Mouse (Mus musculus): ENCODE data around the gene Rps25. TPM values are rescaled to one million over a fixed set of nuclear protein-coding genes. Genes with fewer than 3 reads are reported as not detected.
A peak's percentile ranks its signal among the peaks of the same experiment; 100 is the strongest.
"Not testable (repeated sequence)": the region's sequence is repeated elsewhere in the genome, so short reads cannot be mapped to it uniquely, and the experiment has no call there.

Rps25 gene
- total RNA-seq (2021), result 100 to 1,000 TPM; 711 to 765 TPM

GRCm38 (mm10) chr9:44406906-44407751 lies at the start of gene Rps25, which contains the start of gene Trappc4:
Gene Rps25, plus strand, starts transcription at chr9:44407139.
Gene Trappc4, minus strand, starts transcription at chr9:44407600.
- intact Hi-C loops (cut with DNase I), result no loop called here
- peak; percentile 90 to 93 for DNase-seq (ENCODE audit: extremely low spot score in 1 of 2, low spot score in 2 of 2)

GRCm38 (mm10) chr9:44357207-44357606 lies 49.7 kb upstream of the Rps25 start:
- intact Hi-C loops (cut with DNase I), result no loop called here

GRCm38 (mm10) chr9:44361190-44361917 lies 45.6 kb upstream of the Rps25 start, which contains the start of gene Vps11:
Gene Vps11, minus strand, starts transcription at chr9:44361670.
- intact Hi-C loops (cut with DNase I), result no loop called here
- DNase-seq (ENCODE audit: extremely low spot score in 1 of 2, low spot score in 2 of 2), result peak; percentile 94 to 97

More at GRCm38 (mm10) chr9:44357207-44357606, 49.7 kb upstream of the Rps25 start:
- DNase-seq (ENCODE audit: extremely low spot score in 1 of 2, low spot score in 2 of 2), result no peak

GRCm38 (mm10) chr9:44361931-44362330 lies 45.0 kb upstream of the Rps25 start:
- intact Hi-C loops (cut with DNase I); DNase-seq (ENCODE audit: extremely low spot score in 1 of 2, low spot score in 2 of 2): not testable (repeated sequence)

GRCm38 (mm10) chr9:44364480-44364879 lies 42.5 kb upstream of the Rps25 start:
- intact Hi-C loops (cut with DNase I), result no loop called here
- DNase-seq (ENCODE audit: extremely low spot score in 1 of 2, low spot score in 2 of 2), result no peak

- intact Hi-C loops (cut with DNase I), result no loop called here
- DNase-seq (ENCODE audit: extremely low spot score in 1 of 2, low spot score in 2 of 2), result no peak
These were observed 33.6 kb upstream of the Rps25 start for GRCm38 (mm10) chr9:44373386-44373785.

GRCm38 (mm10) chr9:44376141-44376540 lies 30.8 kb upstream of the Rps25 start:
- no peak for DNase-seq (ENCODE audit: extremely low spot score in 1 of 2, low spot score in 2 of 2)
- intact Hi-C loops (cut with DNase I), result no loop called here

GRCm38 (mm10) chr9:44377335-44377734 lies 29.6 kb upstream of the Rps25 start:
- DNase-seq (ENCODE audit: extremely low spot score in 1 of 2, low spot score in 2 of 2); intact Hi-C loops (cut with DNase I): not testable (repeated sequence)

GRCm38 (mm10) chr9:44378153-44378730 lies 28.7 kb upstream of the Rps25 start:
- intact Hi-C loops (cut with DNase I), result no loop called here
- DNase-seq (ENCODE audit: extremely low spot score in 1 of 2, low spot score in 2 of 2), result no peak

- intact Hi-C loops (cut with DNase I), result no loop called here
- DNase-seq (ENCODE audit: extremely low spot score in 1 of 2, low spot score in 2 of 2), result peak; percentile 99
These were observed 27.7 kb upstream of the Rps25 start, which contains the start of gene Hyou1 for GRCm38 (mm10) chr9:44379054-44379834. Gene Hyou1, plus strand, starts transcription at chr9:44379490.

- DNase-seq (ENCODE audit: extremely low spot score in 1 of 2, low spot score in 2 of 2), result peak in 1 of 2 experiments; percentile 43
- intact Hi-C loops (cut with DNase I), result no loop called here
These were observed 27.1 kb upstream of the Rps25 start for GRCm38 (mm10) chr9:44379862-44380261.

- DNase-seq (ENCODE audit: extremely low spot score in 1 of 2, low spot score in 2 of 2), result no peak
- intact Hi-C loops (cut with DNase I), result no loop called here
These were observed 22.3 kb upstream of the Rps25 start for GRCm38 (mm10) chr9:44384596-44384995.

- DNase-seq (ENCODE audit: extremely low spot score in 1 of 2, low spot score in 2 of 2), result no peak
- intact Hi-C loops (cut with DNase I), result loop anchor here (5.0 kb wide), 1 partner anchor 35 kb away; no protein-coding TSS in a partner anchor
These were observed 19.7 kb upstream of the Rps25 start for GRCm38 (mm10) chr9:44387221-44387620.

GRCm38 (mm10) chr9:44389273-44389672 lies 17.7 kb upstream of the Rps25 start:
- intact Hi-C loops (cut with DNase I), result loop anchor here (5.0 kb wide), 1 partner anchor 37 kb away; no protein-coding TSS in a partner anchor
- DNase-seq (ENCODE audit: extremely low spot score in 1 of 2, low spot score in 2 of 2), result peak in 1 of 2 experiments; percentile 62

- intact Hi-C loops (cut with DNase I), result no loop called here
- DNase-seq (ENCODE audit: extremely low spot score in 1 of 2, low spot score in 2 of 2), result peak in 1 of 2 experiments; percentile 85
These were observed 15.5 kb upstream of the Rps25 start for GRCm38 (mm10) chr9:44391466-44391865.

GRCm38 (mm10) chr9:44396684-44397411 lies 10.1 kb upstream of the Rps25 start, which contains the start of gene Slc37a4:
Gene Slc37a4, plus strand, starts transcription at chr9:44396852.
- intact Hi-C loops (cut with DNase I), result no loop called here
- DNase-seq (ENCODE audit: extremely low spot score in 1 of 2, low spot score in 2 of 2), result peak; percentile 93 to 96

- intact Hi-C loops (cut with DNase I), result no loop called here
- no peak for DNase-seq (ENCODE audit: extremely low spot score in 1 of 2, low spot score in 2 of 2)
These were observed 8.9 kb upstream of the Rps25 start for GRCm38 (mm10) chr9:44398087-44398486.

GRCm38 (mm10) chr9:44398551-44398950 lies 8.4 kb upstream of the Rps25 start:
- intact Hi-C loops (cut with DNase I), result no loop called here
- no peak for DNase-seq (ENCODE audit: extremely low spot score in 1 of 2, low spot score in 2 of 2)

All from left cerebral cortex, postnatal 10 days (tissue).